Mouse (Mus musculus) CH12.LX (cell line): Measurements from ENCODE around the gene Fndc3a. TPM values are rescaled to one million over a fixed set of nuclear protein-coding genes. Genes with fewer than 3 reads are reported as not detected.
A peak's percentile ranks its signal among the peaks of the same experiment; 100 is the strongest.

Experiments used
- DNase-seq: peaks from one replicate; pipeline ENCODE4 v3.0.0-alpha.2; 2013; ENCODE audit errors: extremely low read depth
- H3K27ac ChIP-seq: 2 replicates; pipeline ENCODE4 v1.5.1; 2012; ENCODE audit warnings: low read depth, mild to moderate bottlenecking, control low read depth, moderate library complexity; ENCODE audit not compliant: insufficient read depth
- H3K27me3 ChIP-seq: replicated peaks from 2 replicates; pipeline ENCODE3; 2012; ENCODE audit warnings: inconsistent platforms
- H3K36me3 ChIP-seq, 2 experiments: replicated peaks in 1 of 2; 2 replicates each; pipeline versions ENCODE3 to v1.6.1; 2012; ENCODE audit warnings: inconsistent platforms in 1 of 2, low read length in 1 of 2, mild to moderate bottlenecking in 1 of 2, mixed read lengths in 1 of 2, moderate library complexity in 1 of 2; ENCODE audit not compliant: control insufficient read depth in 1 of 2, insufficient read depth in 1 of 2
- H3K4me1 ChIP-seq, 2 experiments: 2 replicates each; pipeline ENCODE4 v1.6.1; 2012; ENCODE audit warnings: inconsistent platforms in 1 of 2, moderate library complexity in 1 of 2; ENCODE audit not compliant: insufficient read depth in 2 of 2, control insufficient read depth in 1 of 2
- H3K4me2 ChIP-seq: 2 replicates; pipeline ENCODE4 v1.6.1; 2012; ENCODE audit warnings: low read depth, mild to moderate bottlenecking, control low read depth; ENCODE audit not compliant: poor library complexity, insufficient read depth, severe bottlenecking
- H3K4me3 ChIP-seq, 3 experiments: fragments of 150-350 bp in 1 of 3; sonication (generic) in 1 of 3; replicated peaks in 1 of 3; 2 replicates each; pipeline versions ENCODE3 to v1.5.1; 2011 to 2012; ENCODE audit warnings: low read depth in 2 of 3, low read length in 2 of 3, mild to moderate bottlenecking in 2 of 3, moderate library complexity in 2 of 3, control low read depth in 1 of 3, improper control_type of control experiment in 1 of 3, inconsistent platforms in 1 of 3, mixed read lengths in 1 of 3; ENCODE audit not compliant: poor library complexity in 1 of 3
- H3K79me2 ChIP-seq: replicated peaks from 2 replicates; pipeline ENCODE4 v1.6.1; 2012; ENCODE audit warnings: mild to moderate bottlenecking, moderate library complexity; ENCODE audit not compliant: control insufficient read depth, poor library complexity, insufficient read depth, severe bottlenecking; ENCODE audit errors: extremely low read depth
- H3K9ac ChIP-seq: 2 replicates; pipeline ENCODE4 v1.6.1; 2012; ENCODE audit warnings: low read depth, mild to moderate bottlenecking, control low read depth, moderate library complexity; ENCODE audit not compliant: insufficient read depth
- H3K9me3 ChIP-seq: replicated peaks from 2 replicates; pipeline ENCODE3; 2012; ENCODE audit warnings: low read length, inconsistent platforms, mixed read lengths
- BHLHE40 ChIP-seq: IDR thresholded peaks from 2 replicates; pipeline ENCODE4 v1.6.1; 2011; ENCODE audit warnings: mild to moderate bottlenecking, low read depth, low read length, improper control_type of control experiment
- CHD1 ChIP-seq: IDR thresholded peaks from 2 replicates; pipeline ENCODE4 v1.6.1; 2012; ENCODE audit warnings: low read depth, low read length, improper control_type of control experiment, inconsistent platforms
- CHD2 ChIP-seq: IDR thresholded peaks from 2 replicates; pipeline ENCODE4 v1.6.1; 2011; ENCODE audit warnings: low read length, improper control_type of control experiment
- CTCF ChIP-seq, 2 experiments: IDR thresholded peaks in 1 of 2; conservative IDR thresholded peaks in 1 of 2; 2 replicates each; pipeline ENCODE4 v1.5.1; 2011 to 2012; ENCODE audit warnings: low read depth in 2 of 2, low read length in 2 of 2, improper control_type of control experiment in 1 of 2, inconsistent platforms in 1 of 2, mild to moderate bottlenecking in 1 of 2, moderate library complexity in 1 of 2
- E2F4 ChIP-seq: IDR thresholded peaks from 2 replicates; pipeline ENCODE4 v1.6.1; 2011; ENCODE audit warnings: low read depth, low read length, improper control_type of control experiment; ENCODE audit not compliant: insufficient replicate concordance
- ELF1 ChIP-seq: IDR thresholded peaks from 2 replicates; pipeline ENCODE4 v1.6.1; 2014; ENCODE audit warnings: low read depth, mild to moderate bottlenecking, inconsistent platforms, low read length, improper control_type of control experiment
- EP300 ChIP-seq: IDR thresholded peaks from 2 replicates; pipeline ENCODE4 v1.6.1; 2011; ENCODE audit warnings: low read length, improper control_type of control experiment
- ETS1 ChIP-seq: conservative IDR thresholded peaks from 2 replicates; pipeline ENCODE4 v1.6.1; 2012; ENCODE audit warnings: low read depth, mild to moderate bottlenecking, inconsistent platforms, low read length, improper control_type of control experiment, moderate library complexity
- GABPA ChIP-seq: IDR thresholded peaks from 2 replicates; pipeline ENCODE4 v1.6.1; 2012; ENCODE audit warnings: low read depth, low read length, improper control_type of control experiment, inconsistent platforms; ENCODE audit not compliant: insufficient replicate concordance
- HCFC1 ChIP-seq: IDR thresholded peaks from 2 replicates; pipeline ENCODE4 v1.6.1; 2012; ENCODE audit warnings: low read depth, mild to moderate bottlenecking, inconsistent platforms, low read length, improper control_type of control experiment
- IRF4 ChIP-seq: IDR thresholded peaks from 2 replicates; pipeline ENCODE4 v1.6.1; 2014; ENCODE audit warnings: low read depth, mild to moderate bottlenecking, inconsistent platforms, low read length, improper control_type of control experiment
- JUN ChIP-seq: IDR thresholded peaks from 2 replicates; pipeline ENCODE4 v1.6.1; 2011; ENCODE audit warnings: low read depth, mild to moderate bottlenecking, low read length, improper control_type of control experiment, moderate library complexity; ENCODE audit not compliant: insufficient read depth
- JUND ChIP-seq: conservative IDR thresholded peaks from 2 replicates; pipeline ENCODE4 v1.6.1; 2011; ENCODE audit warnings: low read depth, low read length, improper control_type of control experiment
- KAT2A ChIP-seq: IDR thresholded peaks from 2 replicates; pipeline ENCODE4 v1.6.1; 2012; ENCODE audit warnings: low read length, improper control_type of control experiment, inconsistent platforms; ENCODE audit not compliant: insufficient replicate concordance
- MAFK ChIP-seq: IDR thresholded peaks from 2 replicates; pipeline ENCODE4 v1.6.1; 2011; ENCODE audit warnings: low read length, improper control_type of control experiment; ENCODE audit not compliant: insufficient replicate concordance
- MAX ChIP-seq: IDR thresholded peaks from 2 replicates; pipeline ENCODE4 v1.6.1; 2011; ENCODE audit warnings: low read length, improper control_type of control experiment
- MAZ ChIP-seq: IDR thresholded peaks from 2 replicates; pipeline ENCODE4 v1.6.1; 2012; ENCODE audit warnings: low read depth, mild to moderate bottlenecking, inconsistent platforms, low read length, improper control_type of control experiment, moderate library complexity
- MEF2A ChIP-seq: IDR thresholded peaks from 2 replicates; pipeline ENCODE4 v1.6.1; 2014; ENCODE audit warnings: low read depth, mild to moderate bottlenecking, inconsistent platforms, low read length, improper control_type of control experiment, borderline replicate concordance
- MXI1 ChIP-seq: IDR thresholded peaks from 2 replicates; pipeline ENCODE4 v1.6.1; 2011; ENCODE audit warnings: mild to moderate bottlenecking, low read depth, low read length, improper control_type of control experiment
- MYC ChIP-seq: IDR thresholded peaks from 2 replicates; pipeline ENCODE4 v1.6.1; 2011; ENCODE audit warnings: low read depth, mild to moderate bottlenecking, improper control_type of control experiment, low read length
- NELFE ChIP-seq: IDR thresholded peaks from 2 replicates; pipeline ENCODE4 v1.6.1; 2011; ENCODE audit warnings: low read depth, low read length, improper control_type of control experiment
- NRF1 ChIP-seq: IDR thresholded peaks from 2 replicates; pipeline ENCODE4 v1.6.1; 2014; ENCODE audit warnings: low read depth, mild to moderate bottlenecking, inconsistent platforms, low read length, improper control_type of control experiment, moderate library complexity
- PAX5 ChIP-seq: IDR thresholded peaks from 2 replicates; pipeline ENCODE4 v1.6.1; 2012; ENCODE audit warnings: low read length, inconsistent platforms, mixed read lengths
- POLR2A ChIP-seq: IDR thresholded peaks from 2 replicates; pipeline ENCODE4 v1.6.1; 2011; ENCODE audit warnings: low read depth, mild to moderate bottlenecking, improper control_type of control experiment, low read length
- POLR2AphosphoS2 ChIP-seq: IDR thresholded peaks from 2 replicates; pipeline ENCODE4 v1.6.1; 2011; ENCODE audit warnings: low read depth, low read length, improper control_type of control experiment
- RAD21 ChIP-seq: IDR thresholded peaks from 2 replicates; pipeline ENCODE4 v1.6.1; 2011; ENCODE audit warnings: low read depth, mild to moderate bottlenecking, low read length, improper control_type of control experiment, moderate library complexity
- RCOR1 ChIP-seq: conservative IDR thresholded peaks from 2 replicates; pipeline ENCODE4 v1.6.1; 2012; ENCODE audit warnings: low read depth, mild to moderate bottlenecking, inconsistent platforms, low read length, improper control_type of control experiment
- SIN3A ChIP-seq: IDR thresholded peaks from 2 replicates; pipeline ENCODE4 v1.6.1; 2012; ENCODE audit warnings: low read length, improper control_type of control experiment, inconsistent platforms
- SMC3 ChIP-seq: IDR thresholded peaks from 2 replicates; pipeline ENCODE4 v1.6.1; 2011; ENCODE audit warnings: low read depth, low read length, improper control_type of control experiment
- TBP ChIP-seq: conservative IDR thresholded peaks from 2 replicates; pipeline ENCODE4 v1.6.1; 2011; ENCODE audit warnings: low read depth, low read length, improper control_type of control experiment
- TCF12 ChIP-seq: IDR thresholded peaks from 2 replicates; pipeline ENCODE4 v1.6.1; 2014; ENCODE audit warnings: low read depth, mild to moderate bottlenecking, inconsistent platforms, low read length, improper control_type of control experiment
- UBTF ChIP-seq: IDR thresholded peaks from 2 replicates; pipeline ENCODE4 v1.6.1; 2012; ENCODE audit warnings: low read depth, mild to moderate bottlenecking, inconsistent platforms, low read length, improper control_type of control experiment, moderate library complexity
- USF1 ChIP-seq: IDR thresholded peaks from 2 replicates; pipeline ENCODE4 v1.6.1; 2014; ENCODE audit warnings: low read depth, mild to moderate bottlenecking, inconsistent platforms, low read length, improper control_type of control experiment
- USF2 ChIP-seq: conservative IDR thresholded peaks from 2 replicates; pipeline ENCODE4 v1.6.1; 2011; ENCODE audit warnings: low read depth, low read length, improper control_type of control experiment
- ZC3H11A ChIP-seq: IDR thresholded peaks from 2 replicates; pipeline ENCODE4 v1.6.1; 2012; ENCODE audit warnings: low read depth, mild to moderate bottlenecking, inconsistent platforms, low read length, improper control_type of control experiment
- ZKSCAN1 ChIP-seq: IDR thresholded peaks from 2 replicates; pipeline ENCODE4 v1.6.1; 2012; ENCODE audit warnings: low read depth, inconsistent platforms, low read length, improper control_type of control experiment, borderline replicate concordance
- ZMIZ1 ChIP-seq: IDR thresholded peaks from 2 replicates; pipeline ENCODE4 v1.6.1; 2012; ENCODE audit warnings: low read depth, mild to moderate bottlenecking, inconsistent platforms, low read length, improper control_type of control experiment
- ZNF384 ChIP-seq: IDR thresholded peaks from 2 replicates; pipeline ENCODE4 v1.6.1; 2012; ENCODE audit warnings: low read depth, low read length, improper control_type of control experiment, inconsistent platforms
- dilution Hi-C: fragments of 300-500 bp; cut with MboI; formaldehyde crosslinking; loops from 2 replicates; pipeline ENCODE4 v1.14.3; 2020; ENCODE audit warnings: low sequenced_read_pairs; ENCODE audit not compliant: extremely low pct_unique_long_range_greater_than_20kb, extremely low pct_ligation_motif_present
- in situ Hi-C: fragments of 300-500 bp; cut with MboI; formaldehyde crosslinking; loops from 3 replicates; pipeline ENCODE4 v1.14.3; 2019; ENCODE audit warnings: low sequenced_read_pairs, low pct_ligation_motif_present, low pct_unique_long_range_greater_than_20kb, mixed read lengths
- polyA plus RNA-seq: library from polyadenylated mRNA; unstranded; fragments of >175 nt; gene quantifications from 2 replicates; pipeline ENCODE4 v1.2.1, GENCODE M21; 2012; ENCODE audit warnings: low read depth; ENCODE audit not compliant: insufficient read length
- total RNA-seq, 2 experiments: library from RNA; depleted of rRNA; stranded (reverse); fragments of 300-350 nt in 1 of 2; fragments of >200 nt in 1 of 2; gene quantifications; 2 replicates each; pipeline ENCODE4 v1.2.3; 2012 to 2014

The Fndc3a gene
- total and polyA plus RNA-seq, 3 experiments = 35.4 to 48.6 (median 40.0) TPM

- Histone ChIP-seq H3K4me1 (no peaks in the 10 kb centered on the region), H3K36me3 (no peaks in the 10 kb centered on the region), H3K9me3 (peaks cover 2% of the 10 kb centered on the region), H3K9ac (no peak overlapping the region), H3K27me3 (no peaks in the 10 kb centered on the region), H3K27ac (no peak overlapping the region), H3K4me2 (no peak overlapping the region), H3K79me2 (no peaks in the 10 kb centered on the region), H3K4me3 (no peak overlapping the region)
- dilution Hi-C loops = no loop called here
- in situ Hi-C loops = loop anchor here (10.0 kb wide), 1 partner anchor 132 kb away; no protein-coding TSS in a partner anchor
- TF ChIP-seq EP300 = no peak
- peak; percentile 99 for TF ChIP-seq RAD21
- no peak for TF ChIP-seq USF1
- TF ChIP-seq KAT2A = no peak
- TF ChIP-seq MYC = no peak
- TF ChIP-seq ZNF384 = peak; percentile 42; the same call in 1 of the 2 replicates
- no peak for TF ChIP-seq ZKSCAN1
- TF ChIP-seq ZC3H11A = peak; percentile 85
- no peak for TF ChIP-seq BHLHE40
- no peak for TF ChIP-seq UBTF
- no peak for TF ChIP-seq MXI1
- TF ChIP-seq TBP = no peak
- TF ChIP-seq POLR2AphosphoS2 = no peak
- no peak for TF ChIP-seq USF2
- TF ChIP-seq MAZ = no peak
- no peak for TF ChIP-seq ELF1
- peak; percentile 47; the same call in 1 of the 2 replicates for TF ChIP-seq IRF4
- no peak for TF ChIP-seq ZMIZ1
- TF ChIP-seq CHD1 = no peak
- no peak; the same call in 1 of the 2 replicates for TF ChIP-seq MEF2A
- TF ChIP-seq CHD2 = no peak
- peak; percentile 93 for TF ChIP-seq SMC3
- TF ChIP-seq PAX5 = no peak
- TF ChIP-seq GABPA = no peak
- no peak for TF ChIP-seq RCOR1
- TF ChIP-seq JUND = 0 out of 2 replicates have a peak, but pooled peaks have one; percentile 9
- no peak for TF ChIP-seq ETS1
- TF ChIP-seq MAX = no peak
- TF ChIP-seq E2F4 = no peak
- TF ChIP-seq POLR2A = no peak
- no peak for TF ChIP-seq NRF1
- 0 out of 2 replicates have a peak, but pooled peaks have one; percentile 28 for TF ChIP-seq NELFE
- TF ChIP-seq SIN3A = no peak
- TF ChIP-seq JUN = no peak
- peak; percentile 53 to 94; a peak in 2 of 4 replicates for TF ChIP-seq CTCF (conservative IDR thresholded peaks at IDR 0.05 in 1 of 2, IDR thresholded peaks at IDR 0.05 in 1 of 2; ENCODE audit: low read depth in 2 of 2, low read length in 2 of 2)
- TF ChIP-seq HCFC1 = no peak
- no peak for TF ChIP-seq TCF12
- TF ChIP-seq MAFK = no peak
- peak; percentile 54 for DNase-seq
Measured at GRCm38 (mm10) chr14:72516376-72516775, 193.4 kb downstream of the Fndc3a start.
